Mouse (Mus musculus): ENCODE results near the gene Rpl5. TPM values are rescaled to one million over a fixed set of nuclear protein-coding genes. Genes with fewer than 3 reads are reported as not detected.
"Not testable (repeated sequence)": the region's sequence is repeated elsewhere in the genome, so short reads cannot be mapped to it uniquely, and the experiment has no call there.

Rpl5 gene
- polyA plus RNA-seq, 1 experiment from 2014 or later: 67.4 TPM

GRCm38 (mm10) chr5:107936625-107937389, 36.5 kb downstream of the Rpl5 start:
- Histone ChIP-seq H3K4me2 (no peak overlapping the region), H3K4me1 (no peaks in the 10 kb centered on the region), H3K9me3 (no peaks in the 10 kb centered on the region), H3K27me3 (no peaks in the 10 kb centered on the region), H3K36me3 (no peaks in the 10 kb centered on the region), H3K27ac (no peak overlapping the region), H3K9ac (no peak overlapping the region), H3K4me3 (no peak overlapping the region)
- WGBS: 85% methylated on average over 10 of the region's 10 CpGs
- ATAC-seq (ENCODE audit: insufficient number of reproducible peaks, low FRiP score, low TSS enrichment, low read depth): no peak

GRCm38 (mm10) chr5:107938483-107938882, 38.2 kb downstream of the Rpl5 start:
- H3K4me1 ChIP-seq; ATAC-seq (ENCODE audit: insufficient number of reproducible peaks, low FRiP score, low TSS enrichment, low read depth); H3K4me2 ChIP-seq; H3K36me3 ChIP-seq; H3K9me3 ChIP-seq; H3K4me3 ChIP-seq; H3K9ac ChIP-seq; H3K27ac ChIP-seq; H3K27me3 ChIP-seq: not testable (repeated sequence)
- WGBS: 78% methylated on average over 1 of the region's 1 CpGs

DNA sequence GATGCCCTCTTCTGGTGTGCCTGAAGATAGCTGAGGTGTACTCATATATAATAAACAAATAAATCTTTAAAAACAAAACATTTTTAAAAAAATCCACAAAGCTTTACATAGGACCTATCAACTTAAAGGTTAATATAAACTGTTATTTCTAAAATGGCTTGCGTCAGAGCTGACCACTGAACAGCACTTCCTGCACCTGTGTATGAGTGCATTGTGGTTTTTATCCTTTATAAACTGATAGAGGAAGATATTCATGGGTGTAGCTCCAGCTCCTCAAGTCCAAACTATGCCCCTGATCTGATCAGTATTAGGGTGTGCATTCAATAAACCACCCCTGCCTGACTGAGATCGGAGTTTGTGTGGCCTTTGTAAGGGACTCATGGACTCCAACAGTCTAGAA, 38.6 kb downstream of the Rpl5 start:
- Histone ChIP-seq H3K4me3 (no peak overlapping the region), H3K9ac (no peak overlapping the region), H3K27ac (no peak overlapping the region), H3K4me2 (no peak overlapping the region), H3K9me3 (no peaks in the 10 kb centered on the region), H3K27me3 (no peaks in the 10 kb centered on the region), H3K36me3 (no peaks in the 10 kb centered on the region), H3K4me1 (no peaks in the 10 kb centered on the region)
- no peak for ATAC-seq (ENCODE audit: insufficient number of reproducible peaks, low FRiP score, low TSS enrichment, low read depth)
- WGBS: 91% methylated on average over 2 of the region's 2 CpGs

GRCm38 (mm10) chr5:107939701-107940100, 39.4 kb downstream of the Rpl5 start:
- Histone ChIP-seq H3K4me2 (no peak overlapping the region), H3K9ac (no peak overlapping the region), H3K4me1 (no peaks in the 10 kb centered on the region), H3K27me3 (no peaks in the 10 kb centered on the region), H3K36me3 (no peaks in the 10 kb centered on the region), H3K4me3 (no peak overlapping the region), H3K27ac (no peak overlapping the region), H3K9me3 (no peaks in the 10 kb centered on the region)
- WGBS: 76% methylated on average over 3 of the region's 3 CpGs
- no peak for ATAC-seq (ENCODE audit: insufficient number of reproducible peaks, low FRiP score, low TSS enrichment, low read depth)

DNA sequence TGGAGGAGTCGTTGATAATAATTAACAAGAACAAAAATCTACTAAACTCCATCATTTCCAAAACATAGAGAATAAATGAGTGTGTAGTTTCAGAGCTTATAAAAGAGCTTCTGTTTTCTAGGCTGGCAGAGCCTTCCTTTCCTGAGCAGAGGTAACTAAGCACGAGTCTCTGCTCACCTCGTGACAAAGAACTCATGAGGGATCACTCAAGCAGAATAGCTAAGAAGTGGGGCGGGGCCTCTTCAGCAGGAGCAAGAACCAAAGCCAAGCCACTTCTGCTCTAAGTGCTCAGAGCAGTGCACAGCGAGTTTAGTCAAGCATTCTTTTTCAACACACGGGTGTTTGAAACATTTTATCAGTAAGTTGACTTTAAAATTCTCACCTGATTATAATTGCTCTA, 40.9 kb downstream of the Rpl5 start:
- no peaks in the 10 kb centered on the region for H3K27me3 ChIP-seq
- H3K9ac ChIP-seq: no peak overlapping the region
- H3K4me3 ChIP-seq: no peak overlapping the region
- H3K27ac ChIP-seq: no peak overlapping the region
- H3K4me2 ChIP-seq: no peak overlapping the region
- no peaks in the 10 kb centered on the region for H3K9me3 ChIP-seq
- H3K4me1 ChIP-seq: no peaks in the 10 kb centered on the region
- ATAC-seq (ENCODE audit: insufficient number of reproducible peaks, low FRiP score, low TSS enrichment, low read depth): no peak
- no peaks in the 10 kb centered on the region for H3K36me3 ChIP-seq
- 48% methylated on average over 6 of the region's 6 CpGs for WGBS

- Histone ChIP-seq H3K27me3 (no peaks in the 10 kb centered on the region), H3K36me3 (no peaks in the 10 kb centered on the region), H3K4me3 (no peak overlapping the region), H3K9ac (no peak overlapping the region), H3K4me1 (peaks cover 7% of the 10 kb centered on the region; the same call in 1 of the 2 replicates), H3K27ac (no peak overlapping the region), H3K9me3 (no peaks in the 10 kb centered on the region), H3K4me2 (no peak overlapping the region)
- WGBS: 69% methylated on average over 1 of the region's 1 CpGs
- no peak for ATAC-seq (ENCODE audit: insufficient number of reproducible peaks, low FRiP score, low TSS enrichment, low read depth)
These were observed 42.6 kb downstream of the Rpl5 start for GRCm38 (mm10) chr5:107942941-107943340.

DNA sequence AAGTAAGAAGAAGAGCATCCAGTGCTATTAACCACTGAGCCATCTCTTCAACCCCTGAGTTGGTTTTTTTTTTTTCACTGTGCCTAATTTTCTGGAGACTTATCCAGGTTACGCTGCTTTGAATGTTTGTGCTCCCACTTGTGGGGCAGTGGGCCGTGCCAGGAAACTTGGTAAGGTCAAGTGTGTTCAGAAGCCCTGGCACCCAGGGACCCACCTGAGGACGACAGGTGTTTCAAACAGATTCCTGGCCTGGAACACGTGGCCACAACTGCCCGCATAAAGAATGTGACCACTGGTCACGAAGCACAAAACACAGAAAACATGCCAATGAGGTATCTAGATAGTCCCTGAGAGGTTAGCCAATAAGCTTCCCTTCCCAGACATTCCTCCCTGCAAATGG, 43.2 kb downstream of the Rpl5 start:
- Histone ChIP-seq H3K9ac (no peak overlapping the region), H3K4me2 (no peak overlapping the region), H3K36me3 (no peaks in the 10 kb centered on the region), H3K4me3 (no peak overlapping the region), H3K27ac (no peak overlapping the region), H3K4me1 (peaks cover 7% of the 10 kb centered on the region; the same call in 1 of the 2 replicates), H3K9me3 (no peaks in the 10 kb centered on the region), H3K27me3 (no peaks in the 10 kb centered on the region)
- WGBS: 88% methylated on average over 6 of the region's 6 CpGs
- no peak for ATAC-seq (ENCODE audit: insufficient number of reproducible peaks, low FRiP score, low TSS enrichment, low read depth)

DNA sequence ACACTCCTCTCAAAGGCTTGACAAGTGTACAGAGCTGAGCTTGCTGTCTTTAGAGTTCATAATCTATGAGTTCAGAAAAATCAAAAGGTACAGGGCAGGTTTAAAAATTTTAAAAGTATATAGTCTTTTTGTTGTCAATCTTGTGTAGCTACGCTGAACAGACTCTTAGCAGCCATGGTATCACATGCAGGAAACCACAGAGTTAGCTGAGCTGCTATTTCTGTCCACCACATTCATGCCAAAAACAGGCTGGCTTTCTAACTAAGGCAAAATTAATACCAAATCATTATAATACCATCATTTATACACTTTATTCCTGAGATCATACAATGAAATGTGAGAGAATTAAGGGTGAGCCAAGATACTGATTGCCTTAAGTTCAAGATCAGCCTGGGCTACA, 46.2 kb downstream of the Rpl5 start:
- ATAC-seq (ENCODE audit: insufficient number of reproducible peaks, low FRiP score, low TSS enrichment, low read depth): no peak

DNA sequence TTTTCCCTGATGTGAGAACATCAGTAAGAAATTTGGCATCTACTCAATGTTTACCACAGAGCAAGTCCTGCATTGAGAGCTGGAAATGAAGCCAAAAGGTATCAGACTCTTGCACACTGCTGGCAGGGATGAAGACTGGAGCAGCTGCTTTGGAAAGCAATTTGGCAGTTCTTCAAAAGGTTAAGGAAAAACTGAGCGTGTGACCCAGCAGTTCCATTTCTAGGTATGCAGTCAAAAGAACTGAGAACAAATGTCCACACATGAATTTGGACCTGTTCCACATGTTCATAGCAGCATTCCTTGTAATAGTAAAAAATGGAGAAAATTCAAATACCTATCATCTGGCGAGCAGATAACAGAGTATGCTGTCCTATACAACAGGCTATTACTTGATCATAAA, 47.2 kb downstream of the Rpl5 start:
- WGBS: 20% methylated on average over 2 of the region's 2 CpGs
- Histone ChIP-seq H3K9ac (no peak overlapping the region), H3K27me3 (no peaks in the 10 kb centered on the region), H3K4me1 (peaks cover 7% of the 10 kb centered on the region; the same call in 1 of the 2 replicates), H3K36me3 (no peaks in the 10 kb centered on the region), H3K4me2 (no peak overlapping the region), H3K4me3 (no peak overlapping the region), H3K9me3 (no peaks in the 10 kb centered on the region), H3K27ac (peak overlapping the region; percentile 23)
- no peak for ATAC-seq (ENCODE audit: insufficient number of reproducible peaks, low FRiP score, low TSS enrichment, low read depth)

More for the DNA sequence above, 46.2 kb downstream of the Rpl5 start:
- H3K4me2 ChIP-seq: no peak overlapping the region
- no peaks in the 10 kb centered on the region for H3K36me3 ChIP-seq
- WGBS: 88% methylated on average over 1 of the region's 1 CpGs
- peaks cover 7% of the 10 kb centered on the region; the same call in 1 of the 2 replicates for H3K4me1 ChIP-seq
- H3K9me3 ChIP-seq: no peaks in the 10 kb centered on the region
- no peak overlapping the region for H3K4me3 ChIP-seq
- H3K9ac ChIP-seq: no peak overlapping the region
- H3K27me3 ChIP-seq: no peaks in the 10 kb centered on the region
- no peak overlapping the region for H3K27ac ChIP-seq

GRCm38 (mm10) chr5:107948899-107949298, 48.6 kb downstream of the Rpl5 start:
- H3K27ac ChIP-seq: no peak overlapping the region
- peaks cover 7% of the 10 kb centered on the region; the same call in 1 of the 2 replicates for H3K4me1 ChIP-seq
- no peak overlapping the region for H3K4me3 ChIP-seq
- no peak for ATAC-seq (ENCODE audit: insufficient number of reproducible peaks, low FRiP score, low TSS enrichment, low read depth)
- H3K9ac ChIP-seq: no peak overlapping the region
- H3K36me3 ChIP-seq: no peaks in the 10 kb centered on the region
- H3K4me2 ChIP-seq: no peak overlapping the region
- 60% methylated on average over 1 of the region's 1 CpGs for WGBS
- no peaks in the 10 kb centered on the region for H3K9me3 ChIP-seq
- no peaks in the 10 kb centered on the region for H3K27me3 ChIP-seq

DNA sequence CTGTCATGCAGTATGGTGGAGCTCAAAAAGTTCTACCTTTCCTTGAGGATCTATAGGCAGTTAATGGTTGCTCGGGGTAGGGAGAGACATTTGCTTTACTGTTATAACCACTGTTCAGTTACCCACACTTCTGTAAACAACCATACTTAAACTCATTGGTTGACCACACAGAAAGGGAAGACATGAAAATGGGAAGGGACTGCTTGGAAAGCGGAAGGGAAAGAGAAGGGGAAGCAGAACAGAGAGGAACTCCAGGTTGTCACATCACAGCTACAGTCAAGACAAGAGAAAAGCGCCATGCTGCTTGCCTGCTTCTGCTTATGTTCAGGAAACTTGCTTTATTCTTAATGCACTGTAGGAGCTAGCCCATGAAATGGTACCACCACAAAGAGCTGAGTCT, 49.3 kb downstream of the Rpl5 start:
- ATAC-seq (ENCODE audit: insufficient number of reproducible peaks, low FRiP score, low TSS enrichment, low read depth): no peak
- Histone ChIP-seq H3K9me3 (no peaks in the 10 kb centered on the region), H3K36me3 (no peaks in the 10 kb centered on the region), H3K9ac (no peak overlapping the region), H3K27me3 (no peaks in the 10 kb centered on the region), H3K4me3 (no peak overlapping the region), H3K4me1 (peaks cover 7% of the 10 kb centered on the region; the same call in 1 of the 2 replicates), H3K27ac (no peak overlapping the region), H3K4me2 (no peak overlapping the region)
- WGBS: 88% methylated on average over 3 of the region's 3 CpGs

- H3K36me3 ChIP-seq: no peaks in the 10 kb centered on the region
- 69% methylated on average over 5 of the region's 5 CpGs for WGBS
These were observed 50.3 kb downstream of the Rpl5 start for GRCm38 (mm10) chr5:107950643-107951042.

More at GRCm38 (mm10) chr5:107950643-107951042, 50.3 kb downstream of the Rpl5 start:
- Histone ChIP-seq H3K27me3 (no peaks in the 10 kb centered on the region), H3K9me3 (no peaks in the 10 kb centered on the region), H3K4me2 (no peak overlapping the region), H3K27ac (no peak overlapping the region), H3K4me3 (no peak overlapping the region), H3K4me1 (peaks cover 7% of the 10 kb centered on the region; the same call in 1 of the 2 replicates), H3K9ac (no peak overlapping the region)
- ATAC-seq (ENCODE audit: insufficient number of reproducible peaks, low FRiP score, low TSS enrichment, low read depth): no peak
